Mouse (Mus musculus): ENCODE measurements around the gene Asgr2. TPM values are rescaled to one million over a fixed set of nuclear protein-coding genes. Genes with fewer than 3 reads are reported as not detected.

Gene Asgr2
- total and polyA plus RNA-seq, 3 experiments: 0.17 to 0.39 TPM; not detected in 1

GRCm38 (mm10) chr11:70045435-70045834, 47.0 kb upstream of the Asgr2 start:
- Histone ChIP-seq H3K9me3 (replicated peaks; ENCODE audit: low read length) (no peaks in the 10 kb centered on the region), H3K4me2 (ENCODE audit: insufficient read depth, low read depth, poor library complexity, severe bottlenecking) (no peak overlapping the region), H3K4me1 (ENCODE audit: control insufficient read depth in 1 of 2, insufficient read depth in 2 of 2) (no peaks in the 10 kb centered on the region), H3K9ac (ENCODE audit: insufficient read depth, low read depth) (no peak overlapping the region), H3K27me3 (replicated peaks) (peaks cover 6% of the 10 kb centered on the region), H3K79me2 (replicated peaks; ENCODE audit: control insufficient read depth, extremely low read depth, insufficient read depth, poor library complexity, severe bottlenecking) (no peaks in the 10 kb centered on the region), H3K27ac (ENCODE audit: insufficient read depth, low read depth) (no peak overlapping the region), H3K4me3 (replicated peaks in 1 of 3; ENCODE audit: low read depth in 2 of 3, low read length in 2 of 3, poor library complexity in 1 of 3) (no peak overlapping the region), H3K36me3 (replicated peaks in 1 of 2; ENCODE audit: control insufficient read depth in 1 of 2, insufficient read depth in 1 of 2, low read length in 1 of 2) (peaks cover 0 to 45% of the 10 kb centered on the region in 2 experiments)
- DNase-seq (ENCODE audit: extremely low read depth): no peak
- in situ Hi-C loops (cut with MboI; ENCODE audit: low pct_ligation_motif_present, low pct_unique_long_range_greater_than_20kb, low sequenced_read_pairs) (no loop called here), dilution Hi-C loops (cut with MboI; ENCODE audit: extremely low pct_ligation_motif_present, extremely low pct_unique_long_range_greater_than_20kb, low sequenced_read_pairs) (no loop called here)
- TF ChIP-seq RAD21 (IDR thresholded peaks at IDR 0.05; ENCODE audit: low read depth, low read length): no peak
- TF ChIP-seq USF2 (conservative IDR thresholded peaks at IDR 0.05; ENCODE audit: low read depth, low read length): no peak
- no peak for TF ChIP-seq IRF4 (IDR thresholded peaks at IDR 0.05; ENCODE audit: low read depth, low read length)
- no peak for TF ChIP-seq MEF2A (IDR thresholded peaks at IDR 0.05; ENCODE audit: borderline replicate concordance, low read depth, low read length)
- no peak for TF ChIP-seq KAT2A (IDR thresholded peaks at IDR 0.05; ENCODE audit: insufficient replicate concordance, low read length)
- no peak for TF ChIP-seq POLR2A (IDR thresholded peaks at IDR 0.05; ENCODE audit: low read depth, low read length)
- no peak for TF ChIP-seq MXI1 (IDR thresholded peaks at IDR 0.05; ENCODE audit: low read depth, low read length)
- TF ChIP-seq MYC (IDR thresholded peaks at IDR 0.05; ENCODE audit: low read depth, low read length): no peak
- no peak for TF ChIP-seq ELF1 (IDR thresholded peaks at IDR 0.05; ENCODE audit: low read depth, low read length)

GRCm38 (mm10) chr11:70049366-70049765, 43.1 kb upstream of the Asgr2 start:
- Histone ChIP-seq H3K36me3 (replicated peaks in 1 of 2; ENCODE audit: control insufficient read depth in 1 of 2, insufficient read depth in 1 of 2, low read length in 1 of 2) (peaks cover 0 to 11% of the 10 kb centered on the region in 2 experiments), H3K27me3 (replicated peaks) (peaks cover 38% of the 10 kb centered on the region), H3K4me1 (ENCODE audit: control insufficient read depth in 1 of 2, insufficient read depth in 2 of 2) (no peaks in the 10 kb centered on the region), H3K27ac (ENCODE audit: insufficient read depth, low read depth) (no peak overlapping the region), H3K79me2 (replicated peaks; ENCODE audit: control insufficient read depth, extremely low read depth, insufficient read depth, poor library complexity, severe bottlenecking) (no peaks in the 10 kb centered on the region), H3K4me3 (replicated peaks in 1 of 3; ENCODE audit: low read depth in 2 of 3, low read length in 2 of 3, poor library complexity in 1 of 3) (no peak overlapping the region), H3K9me3 (replicated peaks; ENCODE audit: low read length) (no peaks in the 10 kb centered on the region), H3K4me2 (ENCODE audit: insufficient read depth, low read depth, poor library complexity, severe bottlenecking) (no peak overlapping the region), H3K9ac (ENCODE audit: insufficient read depth, low read depth) (no peak overlapping the region)
- TF ChIP-seq MAFK (IDR thresholded peaks at IDR 0.05; ENCODE audit: insufficient replicate concordance, low read length) (no peak), GABPA (IDR thresholded peaks at IDR 0.05; ENCODE audit: insufficient replicate concordance, low read depth, low read length) (no peak), TCF12 (IDR thresholded peaks at IDR 0.05; ENCODE audit: low read depth, low read length) (no peak), PAX5 (IDR thresholded peaks at IDR 0.05; ENCODE audit: low read length) (no peak), CHD2 (IDR thresholded peaks at IDR 0.05; ENCODE audit: low read length) (no peak), ZC3H11A (IDR thresholded peaks at IDR 0.05; ENCODE audit: low read depth, low read length) (no peak), UBTF (IDR thresholded peaks at IDR 0.05; ENCODE audit: low read depth, low read length) (no peak)
- dilution Hi-C loops (cut with MboI; ENCODE audit: extremely low pct_ligation_motif_present, extremely low pct_unique_long_range_greater_than_20kb, low sequenced_read_pairs): no loop called here
- DNase-seq (ENCODE audit: extremely low read depth): no peak
- in situ Hi-C loops (cut with MboI; ENCODE audit: low pct_ligation_motif_present, low pct_unique_long_range_greater_than_20kb, low sequenced_read_pairs): no loop called here

All from CH12.LX (cell line).